ENCODE assay signal across 27 mouse cellular contexts in the genomic region with DNA sequence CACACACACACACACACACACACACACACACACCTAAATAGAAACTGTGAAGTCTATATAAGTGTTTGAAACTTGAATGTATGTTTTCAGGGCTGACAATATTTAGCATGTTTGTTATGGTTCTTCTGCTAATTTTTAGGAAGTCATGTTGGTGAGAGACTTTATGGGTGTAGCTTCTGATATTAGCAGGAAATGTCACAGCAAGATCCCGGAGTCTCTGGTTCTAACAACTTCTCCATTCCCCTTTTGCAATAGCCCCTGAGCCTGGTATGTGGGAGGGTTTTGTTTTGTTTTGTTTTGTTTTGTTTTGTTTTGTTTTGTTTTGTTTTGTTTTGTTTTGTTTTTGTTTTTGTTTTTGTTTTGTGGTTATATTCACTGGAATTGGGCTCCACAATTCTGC. TPM values are rescaled to one million over a fixed set of nuclear protein-coding genes. Genes with fewer than 3 reads are reported as not detected.
DNase-seq lines count a peak whose midpoint lies in the region; ATAC-seq and TF ChIP-seq lines count a peak whose summit lies in the region.
"Had no signal": no experiment of that assay in that cellular context is flagged by ENCODE, and none has a peak within 500 bp of the region (broad histone marks: within the 10 kb centered on the region; RNA-seq: fewer than 3 reads in every experiment).

No protein-coding gene starts in this region.

- no peaks in the 10 kb centered on the region for H3K36me3 ChIP-seq in lung, postnatal 0 days (ENCODE audit: insufficient read depth, low read length)
- no peaks in the 10 kb centered on the region for H3K36me3 ChIP-seq in macrophage (ENCODE audit: inconsistent target)
- H3K36me3 ChIP-seq: forebrain, embryonic 10.5 days; G1E; hindbrain, embryonic 10.5 days; hindbrain, embryonic 13.5 days; intestine, embryonic 15.5 days had no signal

- no peak for ATAC-seq in lung, postnatal 0 days
- peak; percentile 96 for ATAC-seq in common myeloid progenitor, adult 5-6 weeks (replicated peaks; ENCODE audit: low read depth, poor library complexity, severe bottlenecking)
- peak; percentile 84 for ATAC-seq in monocyte, adult 5-6 weeks (replicated peaks; ENCODE audit: insufficient number of reproducible peaks, low FRiP score, low TSS enrichment, poor library complexity, severe bottlenecking)
- ATAC-seq: activated CD4-positive, CD25-positive, alpha-beta regulatory T cell, adult 4 months; forebrain, embryonic 13.5 days; forebrain, embryonic 16.5 days; hindbrain, embryonic 16.5 days; intestine, embryonic 15.5 days had no signal

- H3K4me3 ChIP-seq in lung, postnatal 0 days (ENCODE audit: low read depth, low read length), result no peak overlapping the region
- H3K4me3 ChIP-seq in macrophage (ENCODE audit: inconsistent target), result no peak overlapping the region
- H3K4me3 ChIP-seq: forebrain, embryonic 10.5 days; forebrain, embryonic 13.5 days; gastrocnemius, adult 2 months; hindbrain, embryonic 10.5 days; hindbrain, embryonic 13.5 days; intestine, embryonic 15.5 days had no signal

- H3K79me2 ChIP-seq in macrophage (ENCODE audit: inconsistent target), result no peaks in the 10 kb centered on the region

- 76% methylated on average over 1 of the region's 1 CpGs for WGBS in lung, postnatal 0 days
- 0% methylated on average over 1 of the region's 1 CpGs for WGBS in macrophage (ENCODE audit: missing documents)

- H3K9me3 ChIP-seq in lung, postnatal 0 days (ENCODE audit: low read length), result no peaks in the 10 kb centered on the region
- H3K9me3 ChIP-seq: forebrain, embryonic 10.5 days; forebrain, embryonic 13.5 days; G1E; hindbrain, embryonic 10.5 days; hindbrain, embryonic 13.5 days; intestine, embryonic 15.5 days had no signal

- H3K27ac ChIP-seq in lung, postnatal 0 days (ENCODE audit: low read length), result no peak overlapping the region
- peak overlapping the region; percentile 19 for H3K27ac ChIP-seq in macrophage
- H3K27ac ChIP-seq: forebrain, embryonic 10.5 days; forebrain, embryonic 13.5 days; gastrocnemius, adult 2 months; hindbrain, embryonic 10.5 days; hindbrain, embryonic 13.5 days; intestine, embryonic 15.5 days had no signal

- no peaks in the 10 kb centered on the region for H3K4me1 ChIP-seq in lung, postnatal 0 days (ENCODE audit: insufficient read depth, low read depth, low read length)
- H3K4me1 ChIP-seq: forebrain, embryonic 10.5 days; forebrain, embryonic 13.5 days; hindbrain, embryonic 10.5 days; hindbrain, embryonic 13.5 days; intestine, embryonic 15.5 days had no signal

- H3K4me2 ChIP-seq in lung, postnatal 0 days (replicated peaks; ENCODE audit: low read depth, low read length), result no peak overlapping the region
- H3K4me2 ChIP-seq: forebrain, embryonic 13.5 days; heart, embryonic 11.5 days; hindbrain, embryonic 13.5 days; intestine, embryonic 15.5 days had no signal

- no peak for TF ChIP-seq EP300 in lung, postnatal 0 days (IDR thresholded peaks at IDR 0.05)

- H3K9ac ChIP-seq in lung, postnatal 0 days (replicated peaks; ENCODE audit: low read depth), result no peak overlapping the region
- H3K9ac ChIP-seq: forebrain, embryonic 13.5 days; hindbrain, embryonic 13.5 days; intestine, embryonic 15.5 days had no signal

- TF ChIP-seq CTCF in lung, postnatal 0 days (IDR thresholded peaks at IDR 0.05), result no peak

- DNase-seq in lung, postnatal 36 days, result peak; percentile 13
- no peak for DNase-seq in lung, postnatal 0 days (ENCODE audit: low spot score)
- DNase-seq in kidney, adult 18-20 months, result no peak
- DNase-seq in testis, postnatal 10 days (ENCODE audit: low spot score), result no peak
- DNase-seq in heart, adult 11 months, result no peak
- DNase-seq: adrenal gland, adult 8-10 months; adrenal gland, postnatal 25 days; B cell, adult 2 months; cerebellum, adult 18-20 months; cerebellum, adult 9-10 months; cerebellum, postnatal 36 days; gastrocnemius, adult 2 months; gastrocnemius, postnatal 25 days had no signal

- H3K27me3 ChIP-seq in lung, postnatal 0 days (replicated peaks; ENCODE audit: insufficient read depth, low read length), result no peaks in the 10 kb centered on the region
- H3K27me3 ChIP-seq: CH12.LX; forebrain, embryonic 13.5 days; hindbrain, embryonic 13.5 days; intestine, embryonic 15.5 days had no signal

RNA-seq across cellular contexts. Expression of a gene that starts 33.4 kb away (rescaled TPM):
- polyA plus RNA-seq in lung, postnatal 0 days (2015; fragmentation: Nextera tagmentation; extraction: Ambion mirVana), result 20.8 and 21.9 TPM in 2 replicates
- total RNA-seq in common myeloid progenitor, adult 5-6 weeks (2017), result 33.9 and 37.4 TPM in 2 replicates
- 10 to 100 TPM in 18 of 26 experiments, 1 to 10 TPM in 8; 3.8 to 20.8 (median 13.4) TPM for total RNA-seq in macrophage (2018; cell fraction: chromatin; rRNA removed)
- 10 to 100 TPM in 22 of 26 experiments, 1 to 10 TPM in 4; 7.9 to 18.0 (median 12.8) TPM for total RNA-seq in macrophage (2018; cell fraction: cytosol; rRNA removed)
- 10 to 100 TPM in 13 of 26 experiments, 1 to 10 TPM in 13; 3.4 to 20.7 (median 9.4) TPM for total RNA-seq in macrophage (2018; cell fraction: nucleus; rRNA removed)
- polyA plus RNA-seq in macrophage (2018), result 8.4 to 11.7 TPM (median 9.2 TPM) in 3 replicates
- 28.0 to 41.4 TPM (median 32.9 TPM) in 3 replicates for total RNA-seq in monocyte, adult 5-6 weeks (2017)

RNA-seq across cellular contexts. Expression of a gene that starts 34.0 kb away (rescaled TPM):
- 0.41 and 1.1 TPM in 2 replicates for polyA plus RNA-seq in lung, postnatal 0 days (2015; fragmentation: Nextera tagmentation; extraction: Ambion mirVana)
- 0.82 TPM in 1 of 2 replicates, not detected in the other for total RNA-seq in common myeloid progenitor, adult 5-6 weeks (2017)
- total RNA-seq in macrophage (2018; cell fraction: chromatin; rRNA removed), result not detected
- total RNA-seq in macrophage (2018; cell fraction: cytosol; rRNA removed), result under 1 TPM in 16 of 26 experiments, not detected in 10; 0.09 to 0.37 (median 0.15) TPM
- total RNA-seq in macrophage (2018; cell fraction: nucleus; rRNA removed), result under 1 TPM in 1 of 26 experiments, not detected in 25; 0.42 TPM
- polyA plus RNA-seq in macrophage (2018), result not detected in 3 replicates
- 0.39 TPM in 1 of 3 replicates, not detected in the others for total RNA-seq in monocyte, adult 5-6 weeks (2017)
- total RNA-seq: gastrocnemius, adult 2 months had no signal
